Mouse (Mus musculus) brain, embryonic 14.5 days (tissue): ENCODE results near the gene Mip. TPM values are rescaled to one million over a fixed set of nuclear protein-coding genes. Genes with fewer than 3 reads are reported as not detected.
A peak's percentile ranks its signal among the peaks of the same experiment; 100 is the strongest.

Experiments
- DNase-seq: peaks from one replicate; pipeline ENCODE4 v3.0.0-alpha.2; 2011; ENCODE audit warnings: low read depth
- CTCF ChIP-seq: fragments of 200-500 bp; IDR thresholded peaks from 2 replicates; pipeline ENCODE4 v1.5.1; 2012; ENCODE audit warnings: inconsistent platforms, mild to moderate bottlenecking, moderate library complexity, borderline replicate concordance; ENCODE audit not compliant: insufficient read depth, insufficient read length; ENCODE audit errors: extremely low read depth
- POLR2A ChIP-seq: fragments of 200-500 bp; IDR thresholded peaks from 2 replicates; pipeline ENCODE4 v1.6.1; 2012; ENCODE audit warnings: mild to moderate bottlenecking, inconsistent platforms, borderline replicate concordance; ENCODE audit not compliant: poor library complexity, insufficient read depth, insufficient read length, severe bottlenecking; ENCODE audit errors: extremely low read depth
- polyA plus RNA-seq: library from polyadenylated mRNA; depleted of rRNA; stranded (reverse); fragments of >200 nt; gene quantifications from 2 replicates; pipeline ENCODE4 v1.2.3, GENCODE M21; 2012

Mip gene
- polyA plus RNA-seq, 1 experiment = 0.36 TPM

- TF ChIP-seq POLR2A (no peak), CTCF (no peak)
- no peak for DNase-seq
Observed at GRCm38 (mm10) chr10:128218387-128219117, 7.1 kb upstream of the Mip start.

GRCm38 (mm10) chr10:128221533-128222286 is 3.9 kb upstream of the Mip start:
- DNase-seq = no peak
- TF ChIP-seq POLR2A = no peak
- TF ChIP-seq CTCF = no peak

- TF ChIP-seq POLR2A = no peak
- no peak for DNase-seq
Observed at GRCm38 (mm10) chr10:128225064-128225463, 574 bp upstream of the Mip start.

- DNase-seq = no peak
- TF ChIP-seq CTCF (no peak), POLR2A (no peak)
Observed at GRCm38 (mm10) chr10:128227592-128227991, 2.0 kb downstream of the Mip start.

- no peak for DNase-seq
- no peak for TF ChIP-seq POLR2A
- no peak for TF ChIP-seq CTCF
Observed at GRCm38 (mm10) chr10:128228009-128228408, 2.4 kb downstream of the Mip start.

- no peak for TF ChIP-seq POLR2A
- no peak for TF ChIP-seq CTCF
- no peak for DNase-seq
Observed at GRCm38 (mm10) chr10:128230582-128230981, 4.9 kb downstream of the Mip start.

- TF ChIP-seq CTCF (no peak), POLR2A (no peak)
- DNase-seq = no peak
Observed at GRCm38 (mm10) chr10:128231146-128231545, 5.5 kb downstream of the Mip start.

GRCm38 (mm10) chr10:128231697-128232419 is 6.2 kb downstream of the Mip start, which contains the start of gene Timeless:
Timeless (plus strand) TSS chr10:128232065.
- peak; percentile 88 for DNase-seq
- no peak for TF ChIP-seq CTCF
- peak; percentile 79 for TF ChIP-seq POLR2A

- peak; percentile 68; the same call in 1 of the 2 replicates for TF ChIP-seq CTCF
- no peak for TF ChIP-seq POLR2A
Observed at GRCm38 (mm10) chr10:128232420-128232985, 6.9 kb downstream of the Mip start.

GRCm38 (mm10) chr10:128236321-128236720 is 10.7 kb downstream of the Mip start:
- DNase-seq = no peak
- TF ChIP-seq CTCF = no peak

More at GRCm38 (mm10) chr10:128232420-128232985, 6.9 kb downstream of the Mip start:
- DNase-seq = peak; percentile 91
